Mouse (Mus musculus) liver (tissue): ENCODE results near the gene Slc39a11.

Source experiments
- DNase-seq: peaks from one replicate; pipeline ENCODE4 v3.0.0-alpha.2; 2020; ENCODE audit warnings: mixed read lengths

Slc39a11 gene

GRCm38 (mm10) chr11:113504459-113505062, 145.3 kb downstream of the Slc39a11 start:
- no peak for DNase-seq

- no peak for DNase-seq
Observed at GRCm38 (mm10) chr11:113502968-113503367, 146.9 kb downstream of the Slc39a11 start.

- DNase-seq = no peak
Observed at GRCm38 (mm10) chr11:113500631-113501305, 149.1 kb downstream of the Slc39a11 start.

- DNase-seq = peak; percentile 76
Observed at GRCm38 (mm10) chr11:113498889-113499288, 151.0 kb downstream of the Slc39a11 start.

- no peak for DNase-seq
Observed at GRCm38 (mm10) chr11:113494021-113494546, 155.8 kb downstream of the Slc39a11 start.

- no peak for DNase-seq
Observed at GRCm38 (mm10) chr11:113490530-113491520, 159.1 kb downstream of the Slc39a11 start.

- DNase-seq = peak; percentile 75
Observed at GRCm38 (mm10) chr11:113487603-113488335, 162.1 kb downstream of the Slc39a11 start.

- DNase-seq = no peak
Observed at GRCm38 (mm10) chr11:113484037-113484436, 165.8 kb downstream of the Slc39a11 start.

- no peak for DNase-seq
Observed at GRCm38 (mm10) chr11:113477550-113477949, 172.3 kb downstream of the Slc39a11 start.

- no peak for DNase-seq
Observed at GRCm38 (mm10) chr11:113476720-113477119, 173.2 kb downstream of the Slc39a11 start.

GRCm38 (mm10) chr11:113475491-113475890, 174.4 kb downstream of the Slc39a11 start:
- no peak for DNase-seq

- peak; percentile 19 for DNase-seq
Observed at GRCm38 (mm10) chr11:113473998-113474534, 175.8 kb downstream of the Slc39a11 start.

GRCm38 (mm10) chr11:113471936-113472335, 177.9 kb downstream of the Slc39a11 start:
- no peak for DNase-seq

GRCm38 (mm10) chr11:113469919-113470785, 179.7 kb downstream of the Slc39a11 start:
- DNase-seq = no peak

GRCm38 (mm10) chr11:113468016-113468415, 181.9 kb downstream of the Slc39a11 start:
- no peak for DNase-seq

GRCm38 (mm10) chr11:113467313-113467811, 182.5 kb downstream of the Slc39a11 start:
- no peak for DNase-seq

- no peak for DNase-seq
Observed at GRCm38 (mm10) chr11:113460118-113460517, 189.8 kb downstream of the Slc39a11 start.

- DNase-seq = peak; percentile 22
Observed at GRCm38 (mm10) chr11:113458582-113459210, 191.2 kb downstream of the Slc39a11 start.

GRCm38 (mm10) chr11:113452861-113453568, 196.9 kb downstream of the Slc39a11 start:
- DNase-seq = no peak

GRCm38 (mm10) chr11:113451301-113451700, 198.6 kb downstream of the Slc39a11 start:
- no peak for DNase-seq
